9 mouse cellular contexts compared by ENCODE assay signal in genomic region chr1:119492505-119492904, GRCm38 (mm10). TPM values are rescaled to one million over a fixed set of nuclear protein-coding genes. Genes with fewer than 3 reads are reported as not detected.
DNase-seq lines count a peak whose midpoint lies in the region; ATAC-seq and TF ChIP-seq lines count a peak whose summit lies in the region.
"Had no signal": no experiment of that assay in that cellular context is flagged by ENCODE, and none has a peak within 500 bp of the region (broad histone marks: within the 10 kb centered on the region; RNA-seq: fewer than 3 reads in every experiment).

No protein-coding gene starts in this region.

- TF ChIP-seq CTCF in hindbrain, postnatal 0 days (IDR thresholded peaks at IDR 0.05; ENCODE audit: low read depth): no peak
- no peak for TF ChIP-seq CTCF in testis, adult 2 months (IDR thresholded peaks at IDR 0.05; ENCODE audit: control insufficient read depth, insufficient read depth, insufficient replicate concordance, low read depth, low read length)

- no peaks in the 10 kb centered on the region for H3K36me3 ChIP-seq in hindbrain, postnatal 0 days (ENCODE audit: insufficient read depth, low read length)
- no peaks in the 10 kb centered on the region for H3K36me3 ChIP-seq in hindbrain, embryonic 14.5 days (replicated peaks; ENCODE audit: control insufficient read depth, insufficient read depth)
- no peaks in the 10 kb centered on the region for H3K36me3 ChIP-seq in testis, adult 2 months (ENCODE audit: control insufficient read depth, insufficient read depth, low read length)
- H3K36me3 ChIP-seq in liver, embryonic 12.5 days: peaks cover 7% of the 10 kb centered on the region; the same call in 1 of the 2 replicates
- H3K36me3 ChIP-seq: hindbrain, embryonic 12.5 days; neural tube, embryonic 12.5 days had no signal

- WGBS in hindbrain, postnatal 0 days: 81% methylated on average over 1 of the region's 1 CpGs
- WGBS in hindbrain, embryonic 14.5 days: 71% methylated on average over 1 of the region's 1 CpGs
- 58% methylated on average over 1 of the region's 1 CpGs for WGBS in liver, embryonic 12.5 days (ENCODE audit: insufficient replicate concordance)

- no peak for DNase-seq in hindbrain, postnatal 0 days (ENCODE audit: low spot score)
- DNase-seq in hindbrain, embryonic 14.5 days (ENCODE audit: low spot score): no peak
- no peak for DNase-seq in testis, postnatal 10 days (ENCODE audit: low spot score)
- DNase-seq in left cerebral cortex, adult 11 months (ENCODE audit: low spot score): no peak
- no peak for DNase-seq in gastrocnemius, postnatal 25 days

- no peak for TF ChIP-seq POLR2A in testis, adult 2 months (IDR thresholded peaks at IDR 0.05; ENCODE audit: control insufficient read depth, low read depth, low read length)

- no peaks in the 10 kb centered on the region for H3K27me3 ChIP-seq in hindbrain, postnatal 0 days (ENCODE audit: insufficient read depth, low read length)
- H3K27me3 ChIP-seq in hindbrain, embryonic 14.5 days (ENCODE audit: control insufficient read depth, insufficient read depth, low read length): no peaks in the 10 kb centered on the region
- H3K27me3 ChIP-seq in testis, adult 2 months (ENCODE audit: control insufficient read depth, insufficient read depth, low read length): no peaks in the 10 kb centered on the region
- no peaks in the 10 kb centered on the region for H3K27me3 ChIP-seq in liver, embryonic 12.5 days (replicated peaks)
- H3K27me3 ChIP-seq: hindbrain, embryonic 12.5 days; neural tube, embryonic 12.5 days had no signal

- H3K4me1 ChIP-seq in hindbrain, postnatal 0 days (ENCODE audit: insufficient read depth, low read length): peaks cover 12% of the 10 kb centered on the region; the same call in 1 of the 2 replicates
- H3K4me1 ChIP-seq in hindbrain, embryonic 14.5 days (replicated peaks; ENCODE audit: control insufficient read depth, insufficient read depth, low read length): no peaks in the 10 kb centered on the region
- peaks cover 5% of the 10 kb centered on the region for H3K4me1 ChIP-seq in testis, adult 2 months (ENCODE audit: control insufficient read depth, insufficient read depth, low read length)
- H3K4me1 ChIP-seq in liver, embryonic 12.5 days: peaks cover 25% of the 10 kb centered on the region

- no peak overlapping the region for H3K9ac ChIP-seq in hindbrain, postnatal 0 days (replicated peaks; ENCODE audit: low read length)
- H3K9ac ChIP-seq in hindbrain, embryonic 14.5 days: no peak overlapping the region
- H3K9ac ChIP-seq in liver, embryonic 12.5 days: no peak overlapping the region
- H3K9ac ChIP-seq: hindbrain, embryonic 12.5 days; neural tube, embryonic 12.5 days had no signal

- ATAC-seq in hindbrain, postnatal 0 days: no peak
- ATAC-seq in hindbrain, embryonic 14.5 days (ENCODE audit: low FRiP score): no peak
- ATAC-seq in liver, embryonic 12.5 days: no peak

- H3K4me3 ChIP-seq in hindbrain, postnatal 0 days (ENCODE audit: low read length): no peak overlapping the region
- H3K4me3 ChIP-seq in hindbrain, embryonic 14.5 days (replicated peaks; ENCODE audit: low read length): no peak overlapping the region
- no peak overlapping the region for H3K4me3 ChIP-seq in testis, adult 2 months (ENCODE audit: control insufficient read depth, low read depth, low read length)
- no peak overlapping the region for H3K4me3 ChIP-seq in liver, embryonic 12.5 days
- H3K4me3 ChIP-seq: hindbrain, embryonic 12.5 days; neural tube, embryonic 12.5 days had no signal

- peak overlapping the region; percentile 32; the same call in 1 of the 2 replicates for H3K27ac ChIP-seq in hindbrain, postnatal 0 days
- H3K27ac ChIP-seq in hindbrain, embryonic 14.5 days: no peak overlapping the region
- H3K27ac ChIP-seq in testis, adult 2 months (ENCODE audit: control insufficient read depth, insufficient read depth, low read depth, low read length): peak overlapping the region; percentile 51; the same call in 1 of the 2 replicates
- H3K27ac ChIP-seq in liver, embryonic 12.5 days: no peak overlapping the region
- H3K27ac ChIP-seq: hindbrain, embryonic 12.5 days; neural tube, embryonic 12.5 days had no signal

- H3K9me3 ChIP-seq in hindbrain, postnatal 0 days (ENCODE audit: low read length): no peaks in the 10 kb centered on the region
- no peaks in the 10 kb centered on the region for H3K9me3 ChIP-seq in hindbrain, embryonic 14.5 days (ENCODE audit: control insufficient read depth, low read length)
- no peaks in the 10 kb centered on the region for H3K9me3 ChIP-seq in liver, embryonic 12.5 days (replicated peaks)
- H3K9me3 ChIP-seq: hindbrain, embryonic 12.5 days; neural tube, embryonic 12.5 days had no signal

- no peak overlapping the region for H3K4me2 ChIP-seq in hindbrain, postnatal 0 days (ENCODE audit: low read depth, low read length)
- H3K4me2 ChIP-seq in hindbrain, embryonic 14.5 days (replicated peaks): no peak overlapping the region
- H3K4me2 ChIP-seq in liver, embryonic 12.5 days: peak overlapping the region; percentile 28
- H3K4me2 ChIP-seq: hindbrain, embryonic 12.5 days; neural tube, embryonic 12.5 days had no signal

RNA-seq across cellular contexts. Expression of gene Ralb, which starts 12.1 kb away (rescaled TPM):
- 42.9 and 43.5 TPM in 2 replicates for total RNA-seq in hindbrain, postnatal 0 days (2014; rRNA removed)
- 61.0 and 62.1 TPM in 2 replicates for polyA plus RNA-seq in hindbrain, postnatal 0 days (2015; fragmentation: Nextera tagmentation; extraction: Ambion mirVana)
- polyA plus RNA-seq in hindbrain, embryonic 14.5 days (2014; fragmentation: Nextera tagmentation; extraction: Ambion mirVana): 57.5 and 62.5 TPM in 2 replicates
- 13.8 and 16.0 TPM in 2 replicates for polyA plus RNA-seq in testis, adult 2 months (2012; rRNA removed)
- polyA plus RNA-seq in liver, embryonic 12.5 days (2016; fragmentation: Nextera tagmentation; extraction: Ambion mirVana): 58.2 and 58.8 TPM in 2 replicates
- 10 to 100 TPM in 1 of 2 experiments, 1 to 10 TPM in 1; 7.7 to 10.4 TPM for total RNA-seq in gastrocnemius, postnatal 25 days (2021)

RNA-seq across cellular contexts. Expression of gene Tmem185b, which starts 33.5 kb away (rescaled TPM):
- total RNA-seq in hindbrain, postnatal 0 days (2014; rRNA removed): 23.0 and 24.2 TPM in 2 replicates
- 10.3 and 12.9 TPM in 2 replicates for polyA plus RNA-seq in hindbrain, postnatal 0 days (2015; fragmentation: Nextera tagmentation; extraction: Ambion mirVana)
- polyA plus RNA-seq in hindbrain, embryonic 14.5 days (2014; fragmentation: Nextera tagmentation; extraction: Ambion mirVana): 17.8 and 20.8 TPM in 2 replicates
- 11.6 and 13.9 TPM in 2 replicates for polyA plus RNA-seq in testis, adult 2 months (2012; rRNA removed)
- polyA plus RNA-seq in liver, embryonic 12.5 days (2016; fragmentation: Nextera tagmentation; extraction: Ambion mirVana): 11.6 and 11.7 TPM in 2 replicates
- 1 to 10 TPM; 3.7 to 4.3 TPM for total RNA-seq in gastrocnemius, postnatal 25 days (2021)

Comparison
In these comparisons a context has a peak if more than half of its experiments do, and no peak if none do; other contexts are left out.
1. H3K27ac ChIP-seq: peak in hindbrain, postnatal 0 days (single experiment) and testis, adult 2 months (single experiment); none in hindbrain, embryonic 14.5 days (single experiment) and liver, embryonic 12.5 days (single experiment).